In genomic region chr1:161970874-161971273, GRCm38 (mm10) we compare ENCODE assay signal across 23 mouse cellular contexts. TPM values are rescaled to one million over a fixed set of nuclear protein-coding genes. Genes with fewer than 3 reads are reported as not detected.
"Had no signal": no experiment of that assay in that cellular context is flagged by ENCODE, and none has a peak within 500 bp of the region (broad histone marks: within the 10 kb centered on the region; RNA-seq: fewer than 3 reads in every experiment).

No protein-coding gene starts in this region.

- ATAC-seq: liver, postnatal 0 days; lung, postnatal 0 days; midbrain, embryonic 13.5 days; midbrain, embryonic 15.5 days had no signal

- H3K9ac ChIP-seq: liver, embryonic 15.5 days; lung, embryonic 15.5 days; midbrain, embryonic 13.5 days; midbrain, embryonic 15.5 days; neural tube, embryonic 12.5 days; stomach, embryonic 15.5 days had no signal

- H3K36me3 ChIP-seq: midbrain, embryonic 15.5 days; stomach, embryonic 15.5 days had no signal

- H3K9me3 ChIP-seq: liver, embryonic 15.5 days; lung, embryonic 15.5 days; midbrain, embryonic 13.5 days; midbrain, embryonic 15.5 days; neural tube, embryonic 12.5 days; stomach, embryonic 15.5 days had no signal

- H3K4me2 ChIP-seq: lung, embryonic 15.5 days; midbrain, embryonic 15.5 days had no signal

- DNase-seq: liver, postnatal 0 days; lung, adult 2 months; lung, postnatal 14 days; lung, postnatal 36 days; right cerebral cortex, postnatal 14 days; spleen, adult 18-20 months; thymus, adult 2 months; thymus, postnatal 25 days; thymus, postnatal 4 days had no signal

- H3K27me3 ChIP-seq: liver, embryonic 15.5 days; lung, embryonic 15.5 days; midbrain, embryonic 15.5 days; neural tube, embryonic 12.5 days; stomach, embryonic 15.5 days had no signal

- H3K27ac ChIP-seq: liver, embryonic 15.5 days; lung, embryonic 15.5 days; macrophage; midbrain, embryonic 13.5 days; midbrain, embryonic 15.5 days; neural tube, embryonic 12.5 days; stomach, embryonic 15.5 days; stomach, postnatal 0 days had no signal

- H3K4me3 ChIP-seq: lung, embryonic 15.5 days; midbrain, embryonic 15.5 days; neural tube, embryonic 12.5 days; stomach, embryonic 15.5 days had no signal

RNA-seq across cellular contexts. Expression of gene 4930558K02Rik, which starts 8.6 kb away (rescaled TPM):
- total RNA-seq: megakaryocyte progenitor cell, adult 5-6 weeks; midbrain, postnatal 0 days; monocyte, adult 5-6 weeks; neutrophil, adult 5-6 weeks had no signal
- polyA plus RNA-seq: liver, embryonic 15.5 days; liver, postnatal 0 days; lung, adult 2 months; lung, embryonic 15.5 days; lung, postnatal 0 days; macrophage; midbrain, embryonic 11.5 days; midbrain, embryonic 13.5 days; neural tube, embryonic 12.5 days; stomach, embryonic 15.5 days; stomach, postnatal 0 days; thymus, adult 2 months had no signal
